Mouse (Mus musculus) hindbrain, postnatal 0 days (tissue): ENCODE results near the gene Nfic. TPM values are rescaled to one million over a fixed set of nuclear protein-coding genes. Genes with fewer than 3 reads are reported as not detected.
A peak's percentile ranks its signal among the peaks of the same experiment; 100 is the strongest.

Experiments used
- ATAC-seq: fragments of 200-750 bp; cut with Nextera tagmentation; 2 replicates; pipeline ENCODE4 v1.8.0; 2017; ENCODE audit warnings: mild to moderate bottlenecking, moderate TSS enrichment, moderate library complexity
- DNase-seq: peaks from one replicate; pipeline ENCODE4 v3.0.0-alpha.2; 2015; ENCODE audit warnings: low spot score
- H3K27ac ChIP-seq: fragments of 300-500 bp; sonication (generic); 2 replicates; pipeline ENCODE4 v1.5.1; 2014; ENCODE audit warnings: mild to moderate bottlenecking
- H3K27me3 ChIP-seq: fragments of 300-500 bp; sonication (generic); 2 replicates; pipeline ENCODE4 v1.6.1; 2014; ENCODE audit warnings: low read length, mixed read lengths; ENCODE audit not compliant: insufficient read depth
- H3K36me3 ChIP-seq: fragments of 300-500 bp; sonication (generic); 2 replicates; pipeline ENCODE4 v1.6.1; 2014; ENCODE audit warnings: low read length, mixed read lengths; ENCODE audit not compliant: insufficient read depth
- H3K4me1 ChIP-seq: fragments of 300-500 bp; sonication (generic); 2 replicates; pipeline ENCODE4 v1.6.1; 2014; ENCODE audit warnings: antibody characterized with exemption, low read length, mixed read lengths; ENCODE audit not compliant: insufficient read depth
- H3K4me2 ChIP-seq: fragments of 300-500 bp; sonication (generic); 2 replicates; pipeline ENCODE4 v1.6.1; 2014; ENCODE audit warnings: low read depth, mild to moderate bottlenecking, low read length, moderate library complexity, mixed read lengths
- H3K4me3 ChIP-seq: fragments of 300-500 bp; sonication (generic); 2 replicates; pipeline ENCODE4 v1.5.1; 2014; ENCODE audit warnings: low read length
- H3K9ac ChIP-seq: fragments of 300-500 bp; sonication (generic); replicated peaks from 2 replicates; pipeline ENCODE4 v1.6.1; 2014; ENCODE audit warnings: mild to moderate bottlenecking, low read length, moderate library complexity, mixed read lengths
- H3K9me3 ChIP-seq: fragments of 300-500 bp; sonication (generic); 2 replicates; pipeline ENCODE4 v1.6.1; 2016; ENCODE audit warnings: low read length, mixed read lengths
- CTCF ChIP-seq: IDR thresholded peaks from 2 replicates; pipeline ENCODE4 v1.5.1; 2016; ENCODE audit warnings: antibody characterized with exemption, control low read depth, low read depth
- WGBS: fragments of 180-500 bp; shearing (Covaris S2); extraction: QIAGEN DNeasy Blood & Tissue Kit; methylation state at CpG from one replicate; pipeline ENCODE4 v1.1.7; 2014; 5-methylcytosine and 5-hydroxymethylcytosine counted together
- microRNA-seq, 2 experiments: library from miRNA; unstranded; fragments of <30 nt; microRNA quantifications; one replicate each; pipeline ENCODE4; 2016
- polyA plus RNA-seq: library from polyadenylated mRNA; unstranded; fragments of >200 nt; fragmentation: Nextera tagmentation; extraction: Ambion mirVana; gene quantifications from 2 replicates; pipeline ENCODE4 v1.2.1, GENCODE M21; 2015
- total RNA-seq: library from RNA; depleted of rRNA; stranded (reverse); fragments of >200 nt; gene quantifications from 2 replicates; pipeline ENCODE4 v1.2.3, GENCODE M21; 2014; rRNA removed

Gene Nfic
- total and polyA plus RNA-seq, 2 experiments from 2014 or later = 26.5 to 33.8 TPM

DNA sequence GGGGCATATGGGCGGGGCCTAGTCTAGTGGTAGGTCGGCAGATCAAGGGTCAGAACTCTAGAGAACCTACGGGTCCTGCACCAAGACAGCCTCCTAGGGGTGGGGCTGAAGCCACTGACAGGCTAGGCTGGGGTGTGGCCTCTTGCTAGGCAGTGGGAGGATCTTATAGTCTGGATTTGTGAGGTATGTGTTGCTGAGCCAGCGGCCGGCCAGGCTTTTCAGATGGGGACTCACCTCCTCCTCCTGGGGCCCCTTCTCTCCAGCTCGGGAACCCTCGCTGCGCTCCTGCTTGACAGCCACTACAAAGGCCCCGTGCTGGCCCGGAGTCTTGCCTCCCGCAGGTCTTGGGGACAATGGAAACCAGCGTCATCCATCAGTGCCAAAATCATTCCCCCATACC is 106.3 kb downstream of the Nfic start:
- Histone ChIP-seq H3K4me1 (peaks cover 9% of the 10 kb centered on the region), H3K4me2 (peak overlapping the region; percentile 87), H3K9me3 (no peaks in the 10 kb centered on the region), H3K4me3 (no peak overlapping the region), H3K36me3 (no peaks in the 10 kb centered on the region), H3K27me3 (peaks cover 13% of the 10 kb centered on the region; the same call in 1 of the 2 replicates), H3K27ac (no peak overlapping the region), H3K9ac (no peak overlapping the region)
- DNase-seq (no peak), ATAC-seq (no peak)
- no peak for TF ChIP-seq CTCF
- 3% methylated on average over 12 of the region's 12 CpGs for WGBS

DNA sequence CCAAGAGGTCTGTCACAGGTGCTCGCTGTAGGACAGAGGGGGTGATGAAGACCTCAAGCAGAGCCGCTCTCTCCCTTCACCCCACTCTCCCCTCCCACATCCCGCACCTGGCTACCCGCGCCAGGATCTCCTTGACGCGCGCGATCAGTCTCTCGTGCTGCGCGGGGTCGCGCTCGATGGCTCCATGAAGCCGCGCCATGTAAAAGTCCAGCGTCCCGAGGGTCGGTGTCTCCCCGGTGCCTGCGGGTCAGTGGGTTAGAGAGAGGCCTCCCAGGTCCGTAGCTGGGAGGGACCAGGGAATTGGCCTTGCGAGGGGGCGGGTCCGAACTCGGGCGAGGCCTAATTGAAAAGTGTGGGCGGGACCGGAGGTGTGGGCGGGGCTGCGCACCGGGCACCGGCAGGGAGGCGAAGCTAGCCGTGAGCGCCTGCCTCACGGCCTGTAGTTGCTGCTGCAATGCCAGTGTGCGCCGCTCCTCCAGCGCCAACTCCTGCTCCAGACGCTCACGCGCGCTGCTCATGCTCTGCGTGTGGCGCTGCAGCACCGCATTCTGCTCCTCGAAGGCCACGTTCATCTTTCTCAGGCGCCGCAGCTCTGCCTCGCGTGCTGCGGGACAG is 108.9 kb downstream of the Nfic start:
- peak overlapping the region; percentile 20; the same call in 1 of the 2 replicates for H3K27ac ChIP-seq
- ATAC-seq = peak; percentile 21; the same call in 1 of the 2 replicates
- peak overlapping the region; percentile 32 for H3K4me3 ChIP-seq
- DNase-seq = peak; percentile 84
- TF ChIP-seq CTCF = peak; percentile 65
- H3K9me3 ChIP-seq = no peaks in the 10 kb centered on the region
- WGBS = 12% methylated on average over 54 of the region's 55 CpGs
- peak overlapping the region; percentile 50 for H3K4me2 ChIP-seq
- H3K36me3 ChIP-seq = no peaks in the 10 kb centered on the region
- peak overlapping the region; percentile 13; the same call in 1 of the 2 replicates for H3K9ac ChIP-seq
- peaks cover 9% of the 10 kb centered on the region for H3K4me1 ChIP-seq
- H3K27me3 ChIP-seq = peaks cover 31% of the 10 kb centered on the region; the same call in 1 of the 2 replicates

Small RNA genes within 50 kb of the gene (microRNA-seq; reads per million reads assigned to microRNA genes)
- gene Gm25595 (0 reads per million in 2 experiments), gene Mir1191b (0.72 to 1.4 reads per million in 2 experiments), gene Mir6913 (0 to 0.71 reads per million in 2 experiments)

Other genes with a start within 250 kb of the Nfic start
Only the 30 nearest of the 31 such genes appear.
- 169 and 197 TPM in 2 replicates for gene Atcay, start 224.8 kb downstream of the Nfic start, total RNA-seq
- 66.7 and 70.2 TPM in 2 replicates for gene Atcay, start 224.8 kb downstream of the Nfic start, polyA plus RNA-seq
- 64.1 and 89.3 TPM in 2 replicates for gene Zfr2, start 222.5 kb downstream of the Nfic start, total RNA-seq
- gene Zfr2, start 222.5 kb downstream of the Nfic start, polyA plus RNA-seq = 21.7 and 21.9 TPM in 2 replicates
- 86.9 and 121 TPM in 2 replicates for gene Matk, start 202.7 kb downstream of the Nfic start, total RNA-seq
- 82.3 and 82.7 TPM in 2 replicates for gene Matk, start 202.7 kb downstream of the Nfic start, polyA plus RNA-seq
- gene Mrpl54, start 188.7 kb downstream of the Nfic start, total RNA-seq = 106 and 113 TPM in 2 replicates
- 159 and 170 TPM in 2 replicates for gene Mrpl54, start 188.7 kb downstream of the Nfic start, polyA plus RNA-seq
- gene Apba3, start 188.7 kb downstream of the Nfic start, total RNA-seq = 61.0 and 63.6 TPM in 2 replicates
- gene Apba3, start 188.7 kb downstream of the Nfic start, polyA plus RNA-seq = 24.0 and 27.6 TPM in 2 replicates
- 2.9 and 6.0 TPM in 2 replicates for gene Tjp3, start 164.1 kb downstream of the Nfic start, total RNA-seq
- gene Tjp3, start 164.1 kb downstream of the Nfic start, polyA plus RNA-seq = 3.9 and 5.2 TPM in 2 replicates
- 223 and 242 TPM in 2 replicates for gene Pip5k1c, start 162.7 kb downstream of the Nfic start, total RNA-seq
- 97.4 and 108 TPM in 2 replicates for gene Pip5k1c, start 162.7 kb downstream of the Nfic start, polyA plus RNA-seq
- 24.3 and 46.2 TPM in 2 replicates for gene Cactin, start 134.5 kb downstream of the Nfic start, total RNA-seq
- gene Cactin, start 134.5 kb downstream of the Nfic start, polyA plus RNA-seq = 19.6 and 20.2 TPM in 2 replicates
- 2.6 TPM in 2 replicates for gene Tbxa2r, start 126.9 kb downstream of the Nfic start, total RNA-seq
- 4.0 and 4.3 TPM in 2 replicates for gene Tbxa2r, start 126.9 kb downstream of the Nfic start, polyA plus RNA-seq
- gene Gipc3, start 112.4 kb downstream of the Nfic start, total RNA-seq = 0.16 TPM in 1 of 2 replicates, not detected in the other
- gene Gipc3, start 112.4 kb downstream of the Nfic start, polyA plus RNA-seq = not detected in 2 replicates
- gene Hmg20b, start 105.2 kb downstream of the Nfic start, total RNA-seq = 20.8 and 28.5 TPM in 2 replicates
- gene Hmg20b, start 105.2 kb downstream of the Nfic start, polyA plus RNA-seq = 36.8 and 41.1 TPM in 2 replicates
- 34.4 and 38.1 TPM in 2 replicates for gene Mfsd12, start 98.1 kb downstream of the Nfic start, total RNA-seq
- gene Mfsd12, start 98.1 kb downstream of the Nfic start, polyA plus RNA-seq = 13.6 TPM in 2 replicates
- not detected in 2 replicates for gene 4930404N11Rik, start 89.8 kb downstream of the Nfic start, total RNA-seq
- gene 4930404N11Rik, start 89.8 kb downstream of the Nfic start, polyA plus RNA-seq = 0.25 and 0.99 TPM in 2 replicates
- gene Fzr1, start 77.1 kb downstream of the Nfic start, total RNA-seq = 106 and 118 TPM in 2 replicates
- 131 and 134 TPM in 2 replicates for gene Fzr1, start 77.1 kb downstream of the Nfic start, polyA plus RNA-seq
- 146 TPM in 2 replicates for gene Dohh, start 71.2 kb downstream of the Nfic start, total RNA-seq
- gene Dohh, start 71.2 kb downstream of the Nfic start, polyA plus RNA-seq = 111 and 114 TPM in 2 replicates
- gene Gm48551, start 71.2 kb downstream of the Nfic start, total RNA-seq = 2.1 and 3.3 TPM in 2 replicates
- 5.3 and 7.0 TPM in 2 replicates for gene Gm48551, start 71.2 kb downstream of the Nfic start, polyA plus RNA-seq
- gene Gm48552, start 66.6 kb downstream of the Nfic start, total RNA-seq = 7.5 TPM in 2 replicates
- 2.7 and 4.0 TPM in 2 replicates for gene Gm48552, start 66.6 kb downstream of the Nfic start, polyA plus RNA-seq
- 2.9 and 3.7 TPM in 2 replicates for gene Smim24, start 62.6 kb downstream of the Nfic start, total RNA-seq
- 1.4 and 1.7 TPM in 2 replicates for gene Smim24, start 62.6 kb downstream of the Nfic start, polyA plus RNA-seq
- 93.9 and 128 TPM in 2 replicates for gene Celf5, start 27.1 kb upstream of the Nfic start, total RNA-seq
- 40.1 and 43.2 TPM in 2 replicates for gene Celf5, start 27.1 kb upstream of the Nfic start, polyA plus RNA-seq
- 124 and 170 TPM in 2 replicates for gene Ncln, start 40.8 kb upstream of the Nfic start, total RNA-seq
- 66.3 and 66.5 TPM in 2 replicates for gene Ncln, start 40.8 kb upstream of the Nfic start, polyA plus RNA-seq
- gene S1pr4, start 44.5 kb upstream of the Nfic start, total RNA-seq = 0.40 and 1.3 TPM in 2 replicates
- gene S1pr4, start 44.5 kb upstream of the Nfic start, polyA plus RNA-seq = 0.38 and 0.40 TPM in 2 replicates
- 2.5 and 9.8 TPM in 2 replicates for gene Gna15, start 68.6 kb upstream of the Nfic start, total RNA-seq
- gene Gna15, start 68.6 kb upstream of the Nfic start, polyA plus RNA-seq = 1.2 and 1.9 TPM in 2 replicates
- gene Gna11, start 89.6 kb upstream of the Nfic start, total RNA-seq = 121 and 139 TPM in 2 replicates
- 95.6 and 105 TPM in 2 replicates for gene Gna11, start 89.6 kb upstream of the Nfic start, polyA plus RNA-seq
- 611 and 635 TPM in 2 replicates for gene Aes, start 103.9 kb upstream of the Nfic start, total RNA-seq
- 803 and 834 TPM in 2 replicates for gene Aes, start 103.9 kb upstream of the Nfic start, polyA plus RNA-seq
- 28.8 and 41.8 TPM in 2 replicates for gene Tle2, start 118.9 kb upstream of the Nfic start, total RNA-seq
- gene Tle2, start 118.9 kb upstream of the Nfic start, polyA plus RNA-seq = 43.7 and 45.5 TPM in 2 replicates
- gene Tle6, start 145.4 kb upstream of the Nfic start, total RNA-seq = 5.3 and 5.4 TPM in 2 replicates
- gene Tle6, start 145.4 kb upstream of the Nfic start, polyA plus RNA-seq = 6.2 and 6.6 TPM in 2 replicates
- gene BC025920, start 150.6 kb upstream of the Nfic start, total RNA-seq = 4.2 and 4.3 TPM in 2 replicates
- gene BC025920, start 150.6 kb upstream of the Nfic start, polyA plus RNA-seq = 0.97 and 1.3 TPM in 2 replicates
- gene Sirt6, start 172.2 kb upstream of the Nfic start, total RNA-seq = 22.4 and 31.5 TPM in 2 replicates
- gene Sirt6, start 172.2 kb upstream of the Nfic start, polyA plus RNA-seq = 39.0 and 40.9 TPM in 2 replicates
- 58.5 and 73.9 TPM in 2 replicates for gene Ankrd24, start 172.9 kb upstream of the Nfic start, total RNA-seq
- gene Ankrd24, start 172.9 kb upstream of the Nfic start, polyA plus RNA-seq = 17.7 and 18.6 TPM in 2 replicates
- gene Gm10778, start 193.4 kb upstream of the Nfic start, total RNA-seq = 3.0 and 4.5 TPM in 2 replicates
- 2.7 and 2.9 TPM in 2 replicates for gene Gm10778, start 193.4 kb upstream of the Nfic start, polyA plus RNA-seq